Mouse (Mus musculus) mature B cell (primary cell): ENCODE results near the gene Mapk8ip3.

Experiments
- in situ Hi-C: fragments of 300-500 bp; cut with MboI; formaldehyde crosslinking; loops from 2 replicates; pipeline ENCODE4 v1.14.3; 2019

Mapk8ip3 gene

DNA sequence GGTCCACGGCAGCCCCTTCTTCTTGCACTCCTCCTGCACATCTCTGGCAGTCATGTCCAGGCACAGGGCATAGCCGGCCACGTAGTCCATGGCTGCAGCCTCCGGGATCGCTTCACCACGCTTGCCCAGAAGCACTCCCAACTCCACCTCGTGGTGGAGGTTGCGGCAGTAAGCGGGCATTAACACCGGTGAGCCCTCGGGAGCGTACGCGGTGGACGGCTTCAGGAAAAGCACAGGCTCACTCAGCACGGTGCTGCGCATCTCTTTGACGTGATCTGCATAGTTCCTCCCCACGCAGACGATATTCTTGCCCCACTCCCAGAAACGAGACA lies 87.1 kb downstream of the Mapk8ip3 start:
- in situ Hi-C loops: no loop called here

DNA sequence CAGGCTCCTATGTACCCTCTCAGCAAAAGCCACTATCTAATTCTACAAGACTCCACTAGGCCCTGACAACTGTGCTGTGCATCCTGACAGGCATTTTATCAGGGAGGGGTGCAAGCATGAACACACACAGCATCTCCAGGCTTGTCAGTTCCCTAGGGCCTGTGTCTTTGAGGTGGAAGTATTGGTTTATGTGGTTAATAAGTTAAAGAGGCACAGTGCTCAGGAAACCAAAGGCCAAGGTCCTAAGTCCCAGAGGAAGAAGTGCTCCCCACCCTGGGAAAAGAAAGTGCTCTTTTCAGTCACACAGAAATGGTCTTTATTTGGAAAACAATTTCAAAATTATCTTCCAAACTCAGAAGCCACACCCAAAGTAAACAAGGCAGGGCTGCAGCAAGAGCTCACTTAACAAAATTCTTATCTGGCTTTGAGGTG lies 88.2 kb downstream of the Mapk8ip3 start:
- in situ Hi-C loops: no loop called here

DNA sequence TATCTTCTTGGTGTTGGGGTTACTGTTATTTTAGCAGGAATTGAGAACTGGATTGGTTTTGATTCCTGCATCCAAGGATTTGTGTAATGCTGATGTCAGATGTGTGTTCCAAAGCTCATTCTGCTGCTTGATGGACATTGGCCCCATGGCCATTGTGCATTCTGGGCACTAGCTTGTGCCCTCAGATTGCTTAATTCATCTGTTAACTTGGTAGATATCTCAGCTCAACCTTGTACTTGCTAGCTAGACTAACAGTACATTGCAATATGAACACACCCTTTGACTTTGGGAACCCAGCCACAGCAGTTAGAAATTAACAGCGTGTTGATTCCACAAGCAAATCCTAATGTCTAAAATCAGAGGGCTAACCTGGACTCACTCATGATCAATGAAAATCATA lies 89.4 kb downstream of the Mapk8ip3 start:
- in situ Hi-C loops: no loop called here

DNA sequence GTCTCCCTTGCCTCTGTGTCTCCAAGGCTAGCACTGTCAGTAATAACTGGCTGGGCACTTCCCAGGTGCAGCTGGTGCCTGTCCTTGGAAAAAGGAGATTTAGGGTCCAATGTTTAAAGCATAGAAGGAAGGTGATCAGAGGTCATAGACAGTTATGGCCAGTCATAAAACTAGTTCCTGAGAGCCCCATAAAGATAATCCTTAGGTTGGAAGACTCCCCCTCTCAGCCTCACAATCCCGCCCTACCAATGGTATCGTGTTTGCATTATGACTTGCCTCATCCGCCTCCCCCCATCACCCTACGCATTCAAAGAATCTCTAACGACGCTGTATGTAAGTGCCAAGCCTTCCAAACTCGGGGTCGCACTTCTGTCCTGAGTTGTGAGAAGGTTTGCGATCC lies 92.3 kb downstream of the Mapk8ip3 start:
- in situ Hi-C loops: no loop called here

DNA sequence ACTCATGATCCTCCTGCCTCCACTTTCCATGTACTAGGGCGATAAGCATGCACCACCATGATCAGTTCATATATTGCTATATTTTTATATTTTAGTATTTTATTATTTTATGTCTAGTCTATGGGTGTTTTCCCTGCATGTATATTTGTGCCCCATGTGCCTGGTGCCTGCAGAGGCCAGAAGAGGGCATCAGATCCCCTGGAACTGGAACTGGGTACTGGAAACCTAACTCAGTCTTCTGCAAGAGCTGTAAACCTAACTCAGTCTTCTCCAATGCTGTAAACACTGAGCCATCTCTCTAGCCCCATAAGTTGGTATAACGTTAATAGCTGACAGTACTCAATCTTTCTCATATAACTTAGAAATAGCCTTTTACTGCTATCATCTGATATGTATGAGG lies 94.1 kb downstream of the Mapk8ip3 start:
- in situ Hi-C loops: no loop called here
